Mouse (Mus musculus): ENCODE results near the gene Fam20b.

The Fam20b gene

DNA sequence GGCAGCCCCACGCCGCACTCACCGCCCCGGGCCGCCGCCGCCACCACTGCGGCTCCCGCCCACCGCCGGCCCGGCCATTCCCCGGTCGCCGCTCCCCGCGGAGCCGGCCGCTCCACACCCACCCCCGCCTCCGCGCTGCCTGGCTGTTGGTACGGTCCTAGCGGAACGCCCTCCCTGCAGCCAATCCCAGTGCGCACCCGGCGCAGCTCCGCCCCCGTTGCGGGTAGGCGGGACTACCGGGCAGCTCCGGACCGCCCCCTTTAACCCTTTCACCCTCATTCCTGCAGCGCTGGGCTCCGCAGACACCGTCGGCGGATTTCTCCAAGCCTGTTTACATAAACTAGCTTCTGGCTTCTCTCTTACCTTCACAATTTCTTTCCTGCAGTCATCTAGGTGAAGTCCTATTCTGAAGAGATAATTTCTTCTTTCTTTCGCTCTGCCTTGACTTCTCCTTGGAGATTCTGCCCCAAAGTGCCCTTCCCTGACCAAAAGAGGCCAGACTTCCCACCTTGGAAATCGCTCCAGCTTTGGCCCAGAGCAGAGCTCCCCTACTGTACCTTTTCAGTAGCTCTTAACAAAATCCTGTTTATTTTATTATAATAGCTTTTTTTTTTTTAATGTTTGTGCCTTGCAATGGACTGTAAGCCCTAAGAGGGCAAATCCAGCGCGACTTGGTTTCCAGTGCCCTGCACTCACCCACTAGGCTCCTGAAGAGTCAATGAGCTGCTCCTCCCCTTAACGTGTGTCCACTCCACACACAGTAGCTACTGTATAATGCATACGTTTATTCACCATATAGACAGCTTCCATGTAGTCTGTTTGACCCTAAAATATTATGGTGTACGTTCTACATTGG, at the start of gene Fam20b:
Gene Fam20b (minus strand): TSS at position 137 of the 856 bp plus-strand sequence.
- peak; percentile 100 for DNase-seq

DNA sequence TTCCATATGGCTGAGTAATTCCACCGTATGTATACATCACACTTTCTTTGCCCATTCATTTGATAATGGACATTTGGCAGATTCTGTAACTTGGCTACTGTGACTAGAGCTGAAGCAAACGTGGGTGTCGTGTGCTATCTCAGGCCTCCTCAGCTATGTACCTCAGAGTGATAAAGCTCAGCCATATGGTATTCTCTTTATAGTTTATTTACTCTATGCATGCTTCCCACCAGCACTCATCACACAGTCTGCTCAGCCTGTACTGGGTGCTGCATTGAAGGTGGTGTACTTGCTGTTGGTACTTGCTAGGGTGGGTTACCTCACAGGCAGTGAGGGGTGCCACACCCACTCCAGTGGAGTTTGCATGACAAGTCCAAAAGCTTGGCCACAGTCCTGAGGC, 46.4 kb upstream of the Fam20b start:
- no peak for DNase-seq

DNA sequence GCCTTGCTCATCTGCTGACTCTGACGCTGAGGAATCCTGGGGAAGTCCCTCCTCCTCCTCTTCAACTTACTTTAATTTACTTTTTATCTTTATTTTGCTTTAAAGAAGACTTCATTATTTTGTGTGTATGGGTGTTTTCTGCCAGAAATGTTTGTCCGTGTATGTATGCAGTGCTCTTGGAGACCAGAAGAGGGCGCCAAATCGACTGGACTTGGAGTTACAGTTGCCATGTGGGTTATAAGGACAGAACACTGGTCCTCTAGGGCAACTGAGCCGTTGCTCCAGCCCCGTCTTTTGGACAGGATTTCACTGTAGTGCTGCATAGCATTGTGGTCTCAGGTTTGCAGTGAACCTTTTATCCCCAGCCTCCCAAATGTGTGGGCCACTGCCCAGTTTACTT, 45.7 kb upstream of the Fam20b start:
- DNase-seq: no peak

DNA sequence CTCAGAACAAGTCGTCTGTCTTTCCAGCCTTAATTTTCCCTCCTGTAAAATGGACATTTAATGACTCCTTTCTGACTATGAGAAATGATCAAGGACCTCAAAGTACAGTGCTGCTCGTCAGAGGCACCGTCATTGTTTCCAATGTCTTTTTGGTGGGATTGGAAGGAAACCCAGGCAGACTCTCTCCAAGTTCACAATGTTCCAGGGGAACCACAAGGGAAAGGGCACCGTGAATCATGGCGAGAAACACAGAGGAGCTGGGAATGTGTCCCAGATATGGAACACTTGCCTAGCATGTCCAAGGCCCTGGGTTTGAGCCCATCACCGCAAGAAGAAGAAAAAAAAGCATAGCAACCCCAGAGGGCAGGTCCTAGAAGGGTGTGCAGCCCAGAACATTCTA, 44.4 kb upstream of the Fam20b start:
- DNase-seq: peak; percentile 95

DNA sequence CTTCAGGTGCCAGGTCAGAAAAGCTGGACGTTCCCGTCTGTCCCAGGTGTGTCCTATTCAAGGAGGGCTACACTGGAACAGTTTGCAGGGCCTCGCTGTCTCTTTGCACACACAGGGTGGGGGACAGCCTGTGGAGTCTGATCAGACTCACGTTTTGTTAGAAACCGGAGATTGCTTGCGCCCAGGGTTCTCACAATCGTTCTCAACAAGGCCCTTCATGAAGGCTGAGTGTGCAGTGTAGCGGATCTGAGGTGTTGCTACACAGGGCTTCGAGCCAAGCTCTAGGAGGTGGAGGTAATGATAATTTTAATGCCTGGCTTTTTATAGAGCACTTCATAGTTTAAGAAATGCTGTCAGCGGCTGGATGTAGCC, 42.5 kb upstream of the Fam20b start:
- no peak for DNase-seq

DNA sequence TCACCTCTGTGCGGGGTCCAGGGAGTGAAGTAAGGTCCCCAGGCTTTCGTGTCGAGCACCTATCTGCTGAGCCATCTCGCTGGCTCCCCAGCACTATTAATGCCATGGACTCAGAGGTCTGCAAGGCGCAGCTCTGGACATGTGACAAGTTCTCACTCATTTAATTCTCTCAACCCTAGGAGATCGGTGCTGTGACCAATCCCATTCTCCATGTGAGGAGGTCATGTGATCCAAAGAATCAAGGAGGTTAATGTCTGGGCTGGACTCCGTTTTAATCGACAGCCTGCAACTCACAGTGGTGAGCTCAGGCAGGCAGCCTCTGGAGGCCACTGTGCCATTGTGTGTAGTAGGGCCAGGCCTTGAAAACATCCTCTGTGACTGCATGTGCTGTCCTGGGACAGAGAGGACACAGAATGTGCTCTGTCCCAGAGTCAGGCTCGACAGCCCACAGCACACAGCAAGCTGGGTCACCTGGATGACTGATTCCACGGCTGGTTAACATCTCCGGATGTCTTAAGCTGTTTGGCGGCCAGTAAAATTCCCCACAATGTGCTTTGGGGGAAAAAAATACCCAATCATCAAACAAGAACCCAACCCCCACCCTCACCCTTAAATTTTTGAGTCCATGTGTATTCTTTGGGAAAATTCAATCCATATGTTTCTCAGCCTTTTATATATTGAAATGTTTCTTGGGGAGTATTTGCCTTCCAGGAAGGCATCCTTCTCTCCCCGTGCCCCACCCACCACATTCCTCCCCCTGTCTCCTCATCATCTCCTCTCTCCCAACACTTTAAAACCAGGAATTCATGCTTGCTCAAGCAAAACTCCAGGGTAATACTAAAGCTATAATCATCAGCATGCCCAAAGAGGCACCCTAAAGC, 41.9 kb upstream of the Fam20b start:
- no peak for DNase-seq

DNA sequence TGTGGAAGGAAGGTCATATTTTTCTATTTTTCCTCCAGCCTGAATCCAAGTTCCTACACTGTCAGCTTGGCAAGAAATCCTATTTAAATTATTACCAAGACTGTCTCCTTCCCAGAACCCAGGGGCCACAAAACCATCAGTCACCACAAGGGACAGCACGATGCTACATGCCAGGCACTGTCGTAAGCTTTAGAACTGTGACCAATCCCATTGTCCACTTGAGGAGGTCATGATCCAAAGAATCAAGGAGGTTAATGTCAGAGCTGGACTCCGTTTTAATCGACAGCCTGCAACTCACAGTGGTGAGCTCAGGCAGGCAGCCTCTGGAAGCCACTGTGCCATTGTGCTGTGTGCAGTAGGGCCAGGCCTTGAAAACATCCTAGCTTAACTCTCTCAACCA, 39.4 kb upstream of the Fam20b start:
- no peak for DNase-seq

DNA sequence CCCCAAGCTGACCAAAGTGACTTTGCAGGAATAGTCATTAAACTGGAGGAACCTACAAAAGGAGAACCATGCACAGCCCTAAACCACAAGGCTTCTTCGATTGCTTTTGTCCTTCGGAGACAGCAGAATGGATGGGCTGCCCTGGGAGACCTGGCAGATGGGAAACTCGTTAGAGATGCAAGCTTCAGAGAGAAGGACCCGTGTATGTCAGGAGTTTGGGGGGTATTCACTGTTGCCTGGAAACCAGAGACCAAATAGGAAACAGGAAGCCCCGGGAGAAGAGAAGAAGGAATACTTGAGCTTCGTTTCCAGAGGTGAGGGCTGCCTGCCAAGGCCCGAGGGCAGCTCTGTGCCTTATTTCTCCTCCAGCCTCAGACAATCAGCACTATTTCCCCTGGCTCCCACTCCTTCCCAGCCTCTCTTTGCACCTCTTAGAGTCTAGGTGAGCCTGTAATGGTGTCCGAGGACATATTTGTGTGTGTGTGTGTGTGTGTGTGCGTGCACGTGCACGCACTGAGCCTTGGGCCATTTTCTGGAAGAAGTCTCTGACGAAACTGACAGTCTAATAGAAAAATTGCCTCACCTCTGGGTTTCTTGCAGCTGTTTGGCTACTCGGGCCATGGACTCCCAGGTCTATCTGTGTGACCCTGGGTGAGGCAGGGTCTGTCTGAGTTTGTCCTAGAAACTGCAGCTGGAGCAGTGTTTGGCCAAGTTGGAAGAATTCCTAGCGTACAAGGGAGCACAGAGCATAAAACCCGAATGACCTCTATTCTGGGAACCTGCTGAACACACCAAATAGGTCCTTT, 35.9 kb upstream of the Fam20b start:
- peak; percentile 91 for DNase-seq

DNA sequence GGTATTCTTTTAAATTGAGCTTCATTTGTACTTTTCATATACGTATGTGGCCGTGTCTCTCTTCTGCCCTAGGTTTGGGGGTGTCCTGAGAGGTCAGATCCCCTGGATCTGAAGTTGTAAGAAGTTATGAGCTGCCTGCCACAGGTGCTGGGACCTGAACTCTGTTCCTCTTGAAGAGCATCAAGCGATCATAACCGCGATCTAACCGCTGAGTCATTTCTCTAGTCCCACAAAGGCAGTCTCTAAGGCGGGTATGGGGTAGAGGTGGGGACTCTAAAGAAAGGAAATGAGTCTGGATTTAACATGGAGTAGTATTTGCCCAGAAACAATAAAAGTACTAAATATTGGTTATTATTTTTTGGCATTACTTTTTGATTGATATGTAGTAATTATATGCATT, 34.1 kb upstream of the Fam20b start:
- DNase-seq: no peak

DNA sequence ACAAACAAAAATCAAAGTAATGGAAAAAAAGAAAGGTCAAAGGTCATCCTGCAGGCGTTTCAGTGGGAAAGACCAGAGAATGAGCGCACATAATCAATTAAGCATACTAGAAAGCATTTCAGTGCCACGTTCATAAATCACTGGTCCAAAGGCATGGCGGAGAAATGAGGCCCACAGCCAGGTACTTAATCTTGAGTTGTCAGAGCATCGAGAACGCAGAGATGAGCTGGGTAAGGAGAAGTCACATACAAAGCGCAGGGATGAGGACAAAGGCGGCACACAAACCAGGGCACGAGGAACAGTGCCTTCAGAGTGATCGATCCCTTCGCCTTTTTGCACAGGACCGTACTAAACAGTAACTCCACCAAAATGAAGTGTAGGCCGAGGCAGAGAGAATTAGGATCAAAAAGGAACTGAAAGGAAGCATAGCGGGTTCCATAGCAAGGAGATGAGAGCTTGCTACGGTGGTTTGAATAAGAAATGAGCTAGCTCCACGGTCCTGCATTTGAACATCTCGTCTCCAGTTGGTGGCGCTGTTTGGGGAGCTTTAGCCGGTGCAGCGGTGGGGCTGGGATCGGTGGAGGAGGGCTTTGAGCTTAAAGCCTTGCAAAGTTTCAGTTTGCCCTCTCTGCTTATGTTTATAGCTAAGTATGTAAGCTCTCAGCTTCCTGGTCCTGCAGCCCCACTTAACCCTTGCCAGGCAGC, 33.3 kb upstream of the Fam20b start:
- DNase-seq: no peak

DNA sequence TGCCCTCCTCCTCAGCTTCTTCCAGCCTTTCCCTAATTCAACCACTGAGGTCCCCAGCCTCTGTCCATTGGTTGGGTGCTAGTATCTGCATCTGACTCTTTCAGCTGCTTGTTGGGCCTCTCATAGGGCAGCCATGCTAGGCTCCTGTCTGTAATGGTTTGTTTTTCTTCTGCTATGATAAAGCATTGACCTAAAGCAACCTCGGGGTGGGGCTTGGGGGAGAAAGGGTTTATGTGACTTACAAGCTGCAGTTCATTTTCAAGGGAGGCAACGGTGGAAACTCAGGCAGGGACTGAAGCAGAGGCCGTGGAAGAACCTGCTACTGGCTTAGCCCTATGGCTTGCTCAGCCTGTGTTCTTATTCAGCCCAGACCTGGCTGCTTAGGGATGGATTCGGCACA, 31.4 kb upstream of the Fam20b start:
- DNase-seq: no peak

DNA sequence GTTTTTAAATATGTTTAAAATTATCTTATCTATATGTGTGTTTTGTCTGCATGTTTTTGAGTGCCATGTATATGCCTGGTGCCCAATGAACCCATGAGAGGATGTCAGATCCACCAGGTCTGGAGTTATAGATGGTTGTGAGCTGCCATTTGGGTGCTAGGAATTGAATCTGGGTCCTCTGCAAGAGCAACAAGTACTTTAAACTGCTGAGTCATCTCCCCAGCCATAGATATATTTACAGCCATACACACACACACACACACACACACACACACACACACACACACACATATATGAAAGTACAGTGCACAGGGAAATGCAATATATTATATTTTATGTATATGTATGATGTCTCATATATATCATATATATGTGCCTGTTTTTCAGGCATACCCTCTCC, 30.2 kb upstream of the Fam20b start:
- no peak for DNase-seq

DNA sequence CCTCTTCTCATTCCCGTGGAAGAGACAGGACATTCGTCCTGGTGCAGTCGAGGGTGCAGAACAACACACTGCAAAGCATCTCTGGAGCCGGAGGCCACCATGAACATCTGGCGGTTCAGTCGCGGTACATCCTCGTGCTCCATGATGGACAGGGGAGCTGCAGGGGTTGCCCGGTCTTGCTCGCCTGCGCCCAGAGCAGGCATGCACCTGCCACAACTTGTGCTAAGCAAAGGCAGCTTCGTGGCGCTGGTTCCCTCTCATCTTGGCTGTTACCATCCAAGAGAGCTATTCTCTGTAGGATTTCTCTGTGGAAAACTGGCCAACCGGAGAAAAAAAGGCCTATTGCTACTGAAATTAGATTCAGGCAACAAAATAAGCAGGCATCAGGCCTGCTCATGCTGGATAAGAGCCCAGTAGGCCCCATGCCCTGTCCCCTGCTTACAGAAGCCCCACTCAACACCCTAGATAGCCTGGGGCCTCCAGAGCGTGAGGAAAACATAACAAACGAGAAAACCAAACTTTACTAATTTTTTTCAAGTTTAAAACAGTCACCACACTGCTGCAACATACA, 29.6 kb upstream of the Fam20b start:
- DNase-seq: no peak

DNA sequence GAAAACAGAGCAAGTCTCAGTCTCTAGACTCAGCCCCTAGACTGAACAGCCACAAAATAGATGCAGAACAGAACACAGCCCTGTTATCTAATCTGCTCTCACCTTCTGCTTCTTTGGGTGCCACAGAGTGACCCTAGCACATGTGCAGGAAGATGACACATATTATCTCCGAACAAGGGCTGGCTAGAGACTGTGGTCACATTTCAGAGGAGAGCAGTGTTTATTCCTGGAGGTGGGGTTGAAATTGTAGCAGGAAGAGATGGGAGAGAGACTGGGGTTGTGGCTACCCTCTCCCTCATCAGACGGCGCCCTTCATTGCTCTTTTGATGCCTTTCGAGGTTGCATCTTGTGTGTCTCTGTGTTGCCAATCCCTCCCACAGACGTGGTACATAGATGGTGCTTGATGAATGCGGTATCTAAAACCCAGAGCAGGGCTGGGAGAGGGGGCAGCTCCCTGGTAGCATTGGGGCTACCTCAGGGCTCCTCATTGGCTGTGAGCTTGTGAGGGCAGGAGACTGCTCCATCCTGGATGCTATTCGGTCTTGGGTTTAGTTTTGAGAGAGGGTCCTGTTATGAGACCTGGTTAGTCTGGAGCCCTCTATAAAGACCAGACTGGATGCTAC, 26.4 kb upstream of the Fam20b start:
- no peak for DNase-seq

DNA sequence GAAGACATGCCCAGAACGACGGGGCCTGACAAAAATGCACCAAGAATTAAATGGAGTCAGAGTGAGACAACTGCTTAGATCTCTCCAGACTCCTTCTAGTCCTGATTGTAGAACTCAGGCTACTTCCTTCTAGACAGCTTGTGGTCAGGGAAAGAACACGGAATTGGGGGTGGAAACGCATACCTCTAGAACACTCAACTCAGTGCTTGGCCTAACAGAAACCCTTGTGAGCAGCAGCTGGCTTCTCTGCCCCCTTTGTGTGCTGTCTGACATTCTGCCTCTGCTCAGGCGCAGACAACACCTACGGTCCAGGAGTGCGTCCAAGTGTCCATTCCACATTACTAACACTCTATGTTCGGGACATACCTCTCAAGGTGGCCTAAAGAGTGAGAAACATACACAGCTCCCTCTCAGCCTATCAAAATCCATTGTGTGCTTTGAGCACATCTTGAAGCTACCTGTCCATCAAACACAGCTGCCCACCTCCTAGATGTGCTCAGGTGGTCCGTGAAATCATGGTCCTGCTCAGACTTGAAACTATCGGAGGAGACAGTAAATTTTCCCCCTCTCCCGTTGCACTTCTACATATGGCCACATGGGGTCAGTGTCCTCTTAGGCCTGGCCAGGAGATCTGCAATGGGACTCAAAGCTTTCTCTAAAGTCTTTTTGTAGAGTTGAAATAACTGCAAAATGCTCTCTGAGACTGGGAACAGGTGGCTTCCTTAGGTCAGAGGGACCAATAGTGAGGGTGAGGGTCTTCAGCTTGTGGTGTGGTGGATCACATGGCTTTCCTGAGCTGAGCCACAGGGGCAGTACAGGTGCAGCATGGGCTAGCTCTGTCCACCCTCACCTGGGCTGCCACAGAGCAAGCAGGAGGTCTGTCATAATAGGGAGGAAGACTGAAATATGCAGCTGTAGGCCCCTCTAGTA, 22.9 kb upstream of the Fam20b start:
- DNase-seq: peak; percentile 95

DNA sequence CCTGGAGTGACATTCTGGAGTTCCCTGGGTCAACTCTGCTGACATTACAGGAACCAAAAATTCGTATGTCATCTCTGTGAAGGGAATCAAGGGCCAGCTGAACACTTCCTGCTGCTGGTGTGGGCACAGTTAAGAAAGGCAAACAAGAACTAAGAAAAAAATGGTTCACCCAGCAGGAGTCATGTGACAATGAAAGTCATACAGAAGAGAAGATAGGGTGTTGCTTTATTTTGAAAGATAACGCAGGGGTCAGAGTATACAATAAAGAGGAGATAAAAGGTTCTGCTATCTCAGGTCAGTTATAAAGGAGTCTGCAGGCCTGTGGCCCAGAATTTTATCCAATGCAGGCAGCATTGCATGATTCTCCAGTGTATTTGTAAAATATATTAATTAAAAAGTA, 16.9 kb upstream of the Fam20b start:
- no peak for DNase-seq

DNA sequence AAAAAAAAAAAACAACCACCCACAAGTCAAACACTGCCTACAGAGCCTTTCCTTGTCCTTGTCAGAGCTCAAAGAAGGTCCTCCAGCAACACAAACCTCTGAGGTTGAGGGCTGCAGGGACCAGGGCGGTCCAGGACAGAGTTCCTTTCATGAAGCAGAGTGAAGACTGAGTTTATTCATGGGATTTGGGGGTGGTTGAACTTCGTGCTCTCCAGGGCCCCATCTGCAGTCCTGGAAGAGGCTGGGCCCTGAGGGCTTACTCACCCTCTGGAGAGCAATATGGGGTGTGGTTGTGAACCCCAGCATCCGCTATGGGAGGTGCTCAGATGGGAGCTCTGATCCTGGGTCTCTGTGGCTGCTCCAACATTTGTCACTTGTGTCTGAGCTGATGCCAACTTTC, 15.1 kb upstream of the Fam20b start:
- no peak for DNase-seq

DNA sequence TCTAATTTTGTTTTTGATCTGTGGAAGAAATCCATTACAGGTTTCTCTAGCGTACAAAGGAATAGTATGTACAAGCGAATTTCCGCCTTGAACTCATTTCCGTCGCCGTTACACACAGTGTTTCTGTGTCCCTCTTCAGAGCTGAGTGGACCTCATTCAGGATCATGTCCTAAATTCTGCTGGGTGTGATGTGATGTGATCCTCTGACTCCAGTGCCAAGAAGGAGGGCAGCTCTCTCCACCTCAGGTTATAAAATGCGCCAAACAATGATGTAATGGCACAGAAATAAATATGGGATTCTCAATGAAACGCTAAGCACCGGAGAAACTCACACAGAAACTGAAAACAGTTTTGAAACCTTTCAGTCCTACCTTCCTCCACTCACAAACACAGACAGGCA, 14.7 kb upstream of the Fam20b start:
- peak; percentile 88 for DNase-seq

DNA sequence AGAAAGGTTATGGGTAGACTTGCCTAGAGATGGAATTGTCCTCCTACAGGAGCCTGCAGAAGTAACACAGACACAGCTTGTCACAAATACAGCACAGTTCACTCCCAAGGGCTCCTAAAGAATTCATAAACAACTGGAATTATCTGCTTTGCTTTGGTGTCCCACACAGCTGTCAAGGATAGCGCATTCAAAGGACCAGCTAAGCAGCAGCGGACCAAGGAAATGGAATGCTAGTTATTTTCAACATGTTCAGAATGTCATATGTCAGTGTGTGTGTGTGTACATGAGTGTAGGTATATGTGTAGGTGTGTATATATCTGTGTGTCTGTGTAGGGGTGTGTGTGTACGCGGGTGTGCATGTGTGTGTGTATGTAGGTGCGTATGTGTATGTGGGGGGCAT, 14.1 kb upstream of the Fam20b start:
- no peak for DNase-seq

DNA sequence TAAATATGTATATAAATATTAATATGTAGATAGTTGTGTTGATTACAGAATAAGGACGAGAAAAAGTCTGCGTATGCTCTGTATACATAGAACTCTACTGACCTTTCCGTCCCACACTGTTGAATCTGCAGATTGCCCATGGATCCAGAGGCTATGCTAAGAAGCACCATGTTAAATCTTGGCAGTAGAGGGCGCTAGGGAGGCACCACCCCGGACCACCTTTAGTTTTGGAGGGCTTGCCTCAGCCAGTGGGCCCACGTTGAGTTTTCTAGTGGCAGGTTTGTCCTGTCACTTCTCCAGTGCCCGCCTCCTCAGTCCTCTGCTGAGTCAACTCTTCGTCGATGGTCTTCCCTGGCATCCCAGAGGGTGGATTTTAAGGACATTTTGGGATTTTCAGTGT, 11.9 kb upstream of the Fam20b start:
- no peak for DNase-seq

All from heart, adult 11 months (tissue).